Mouse (Mus musculus): ENCODE results near the gene Tanc2.

The Tanc2 gene

DNA sequence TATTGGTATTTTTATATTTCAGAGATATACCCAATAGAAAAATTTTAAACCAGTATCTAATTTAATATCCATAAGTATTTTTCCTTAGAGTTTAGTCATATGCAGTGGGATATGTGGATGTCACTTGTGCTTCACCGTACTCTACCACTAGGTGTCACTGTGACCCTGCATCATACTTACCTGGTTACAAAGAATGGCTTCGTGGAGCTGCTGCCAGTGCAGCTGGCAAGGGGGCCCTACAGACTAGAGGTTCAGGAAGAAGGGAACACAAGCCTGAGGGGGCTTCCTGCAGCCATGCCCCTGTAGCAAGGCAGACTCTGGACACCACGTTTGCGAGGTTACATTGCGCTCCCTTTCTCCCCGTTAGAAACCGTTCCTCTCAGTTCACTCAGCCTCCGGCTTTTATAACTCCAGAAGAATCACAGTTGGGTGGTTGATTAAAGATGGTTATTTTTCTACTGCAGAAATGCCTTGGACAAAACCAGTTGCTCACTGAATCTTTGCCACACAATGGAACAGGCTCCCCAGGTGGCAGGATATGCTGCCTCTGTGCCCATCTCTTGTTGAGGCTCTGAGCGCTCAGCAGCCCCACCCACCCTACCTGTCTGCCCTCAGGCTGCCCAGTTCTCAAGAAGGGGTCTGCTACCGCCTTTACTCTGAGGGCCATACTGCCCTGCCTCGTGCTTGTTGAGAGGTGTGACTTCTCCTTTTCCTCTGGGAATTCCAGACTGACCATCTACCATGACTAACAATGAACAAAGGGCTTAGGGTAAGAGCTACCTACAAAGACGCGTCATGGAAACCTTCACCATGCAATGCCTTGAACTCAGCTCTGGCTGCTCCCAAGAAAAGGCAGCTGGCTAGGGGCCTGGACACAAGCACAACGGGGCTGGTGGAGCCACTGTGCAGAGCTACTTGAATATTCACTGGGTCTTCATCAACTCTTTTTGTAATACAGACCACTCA, 337.6 kb downstream of the Tanc2 start:
- DNase-seq (ENCODE audit: low spot score): no peak

DNA sequence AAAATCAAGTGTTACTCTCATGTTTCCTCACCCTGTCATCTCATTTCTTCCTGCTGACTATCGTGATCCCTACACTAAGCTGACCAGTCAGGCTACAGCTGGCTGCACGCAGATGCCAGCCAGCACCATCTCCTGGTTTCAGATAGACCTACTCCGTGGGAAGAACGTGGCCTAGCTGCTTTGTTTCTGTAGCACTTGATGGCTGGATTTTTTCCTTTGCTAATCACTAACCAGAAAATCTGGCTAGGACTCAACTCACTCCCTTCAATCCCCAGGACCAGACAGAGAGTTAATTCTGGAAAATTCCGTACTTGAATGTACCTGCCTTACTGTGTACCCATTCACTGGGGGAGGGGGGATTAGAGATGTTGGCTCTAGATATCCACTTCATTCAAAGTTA, 338.4 kb downstream of the Tanc2 start:
- no peak for DNase-seq (ENCODE audit: low spot score)

DNA sequence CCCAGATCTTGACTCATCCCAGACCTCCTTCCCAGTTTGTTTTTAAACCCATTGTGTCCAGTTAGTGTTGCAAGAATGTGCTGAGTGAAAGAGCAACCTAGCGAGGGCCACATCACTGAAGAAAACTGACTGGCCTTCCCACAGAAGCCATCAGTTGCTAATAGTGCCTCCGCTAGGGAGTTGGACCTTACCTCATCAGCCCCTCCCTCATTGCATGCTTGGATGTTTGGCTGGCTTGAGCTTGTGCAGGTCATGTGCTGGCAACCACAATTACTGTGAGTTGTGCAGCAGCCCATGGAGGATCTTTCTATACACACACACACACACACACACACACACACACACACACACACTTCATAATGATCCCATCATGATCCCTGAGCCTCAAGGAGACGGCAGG, 341.6 kb downstream of the Tanc2 start:
- no peak for DNase-seq (ENCODE audit: low spot score)

DNA sequence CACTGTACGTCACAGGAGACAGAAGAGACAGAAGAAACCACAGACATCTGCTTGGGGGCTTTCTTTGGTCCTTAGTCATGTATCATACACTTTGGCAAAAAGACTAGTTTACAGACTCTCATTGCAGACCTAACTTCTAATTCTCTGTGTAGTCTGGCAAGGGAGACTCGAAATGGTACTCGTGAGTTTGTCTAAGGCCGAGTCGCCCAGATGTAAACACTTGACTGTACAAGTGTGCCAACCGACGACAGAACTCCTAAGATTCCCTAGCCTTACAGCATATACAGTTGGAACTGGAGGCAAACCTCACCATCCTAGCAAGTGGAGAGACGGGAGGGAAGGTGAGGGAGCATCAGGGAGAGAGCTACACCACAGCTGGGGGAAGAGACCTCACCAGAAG, 344.0 kb downstream of the Tanc2 start:
- no peak for DNase-seq (ENCODE audit: low spot score)

DNA sequence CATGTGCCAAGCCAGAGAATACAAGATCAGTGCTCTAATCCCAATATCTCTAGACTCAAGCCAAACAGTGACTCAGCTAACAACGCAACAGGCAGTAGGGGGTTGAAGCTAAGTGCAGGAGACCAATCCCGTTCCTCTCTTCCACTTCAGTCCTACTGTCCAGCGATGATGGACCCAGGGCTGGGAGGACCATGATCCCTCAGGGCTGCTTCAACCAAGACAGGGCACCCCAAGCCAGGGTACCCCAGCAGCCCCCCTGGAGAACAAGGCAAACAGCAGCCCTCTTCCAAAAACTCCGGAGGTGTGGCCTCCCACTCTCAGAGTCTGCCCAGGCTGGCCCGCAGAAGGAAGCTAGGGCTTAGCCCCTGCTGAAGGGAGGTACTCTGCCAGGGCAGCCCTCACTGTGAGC, 344.5 kb downstream of the Tanc2 start:
- DNase-seq (ENCODE audit: low spot score): no peak

DNA sequence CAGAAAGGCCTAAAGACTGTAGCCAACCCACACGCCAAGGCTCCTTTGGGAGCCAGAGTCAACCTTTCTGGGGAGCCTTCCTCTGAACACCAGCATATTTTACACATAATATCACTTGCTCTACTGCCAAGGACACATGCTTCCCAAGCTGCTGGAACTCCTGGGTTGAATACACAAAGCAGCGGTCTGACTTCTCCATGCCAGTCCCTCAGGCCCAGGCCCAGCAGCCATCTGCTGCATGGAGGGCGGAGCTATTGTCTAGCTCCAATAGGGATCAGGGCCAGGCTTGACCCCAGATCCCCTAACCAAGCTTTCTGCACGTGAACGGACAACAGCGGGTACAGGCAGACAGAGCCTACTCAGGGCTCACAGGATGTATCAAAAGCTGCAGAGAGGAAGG, 345.0 kb downstream of the Tanc2 start:
- DNase-seq (ENCODE audit: low spot score): no peak

DNA sequence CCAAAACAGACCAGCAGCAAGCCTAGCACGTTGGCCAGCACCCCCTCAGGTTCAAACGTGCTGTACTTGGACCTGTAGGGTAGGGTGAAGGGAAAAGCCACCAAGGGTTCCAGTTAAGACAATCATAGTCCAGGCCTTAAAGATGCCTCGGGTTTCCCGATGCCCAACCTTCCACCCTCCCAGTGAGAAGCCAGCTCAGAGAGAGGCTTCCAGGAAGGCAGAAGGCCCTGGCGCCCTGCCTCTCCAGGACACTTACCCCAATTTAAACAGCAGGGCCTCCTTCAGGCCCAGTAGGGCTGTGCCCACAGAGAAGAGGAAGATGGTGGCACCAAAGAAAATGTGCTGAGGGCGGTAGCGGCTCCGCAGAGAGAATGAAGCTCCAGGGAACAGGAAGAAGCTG, 345.7 kb downstream of the Tanc2 start:
- DNase-seq (ENCODE audit: low spot score): no peak

DNA sequence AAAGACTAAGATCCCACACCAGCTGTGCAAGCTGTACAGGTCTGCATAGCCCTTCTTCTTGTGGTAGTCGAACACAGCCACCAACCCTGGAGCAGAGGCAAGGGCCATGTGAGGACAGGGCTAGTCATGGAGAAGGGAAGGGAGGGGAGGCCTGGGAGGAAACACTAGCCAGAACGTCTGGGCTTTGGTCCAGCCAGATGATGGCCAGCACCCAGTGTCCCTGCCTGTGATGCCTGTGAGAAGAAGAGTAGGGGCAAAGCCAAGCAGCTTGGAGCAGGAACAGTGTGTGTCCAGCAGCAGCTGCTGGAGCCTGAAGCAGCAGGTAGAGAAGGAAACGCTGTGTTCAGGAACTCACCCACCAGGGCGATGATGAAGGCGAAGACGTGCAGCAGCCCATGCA, 346.4 kb downstream of the Tanc2 start:
- no peak for DNase-seq (ENCODE audit: low spot score)

DNA sequence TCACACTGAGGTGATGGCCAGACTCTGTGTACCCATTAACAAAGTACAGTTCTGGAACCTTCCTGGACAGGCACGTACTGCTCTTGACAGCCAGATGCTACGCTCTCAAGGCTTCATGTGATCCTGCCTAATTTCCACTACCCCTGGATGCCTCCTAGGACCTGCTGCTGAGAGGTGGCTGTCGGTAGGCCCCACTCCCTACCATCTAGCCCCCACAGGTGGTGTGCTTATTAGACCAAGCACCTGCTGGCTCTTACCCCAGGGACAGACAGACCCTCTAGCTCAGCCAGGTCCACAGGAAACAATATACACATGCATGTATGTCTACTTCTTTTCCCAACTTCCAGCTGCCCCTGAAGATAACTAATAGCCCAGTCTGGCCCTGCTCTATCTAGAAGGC, 347.2 kb downstream of the Tanc2 start:
- DNase-seq (ENCODE audit: low spot score): no peak

DNA sequence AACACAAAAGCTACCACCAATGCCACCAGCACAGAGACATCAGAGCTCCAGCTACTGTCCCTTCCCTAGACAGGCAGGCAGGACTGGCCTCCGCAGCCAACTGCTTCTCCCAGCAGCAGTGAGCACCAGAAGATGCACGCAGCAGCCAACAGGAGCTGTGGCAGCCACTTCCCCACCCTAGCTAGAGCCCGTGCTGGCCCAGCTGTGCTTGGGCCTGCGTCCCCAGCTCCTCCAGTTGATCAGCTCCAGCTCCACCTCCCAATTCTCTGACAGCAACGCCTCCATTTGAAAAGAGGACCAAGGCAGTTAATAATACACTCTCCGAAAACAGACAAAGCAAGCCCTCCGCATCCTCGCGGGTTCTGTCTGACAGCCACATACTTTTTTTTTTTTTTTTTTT, 349.0 kb downstream of the Tanc2 start:
- DNase-seq (ENCODE audit: low spot score): no peak

DNA sequence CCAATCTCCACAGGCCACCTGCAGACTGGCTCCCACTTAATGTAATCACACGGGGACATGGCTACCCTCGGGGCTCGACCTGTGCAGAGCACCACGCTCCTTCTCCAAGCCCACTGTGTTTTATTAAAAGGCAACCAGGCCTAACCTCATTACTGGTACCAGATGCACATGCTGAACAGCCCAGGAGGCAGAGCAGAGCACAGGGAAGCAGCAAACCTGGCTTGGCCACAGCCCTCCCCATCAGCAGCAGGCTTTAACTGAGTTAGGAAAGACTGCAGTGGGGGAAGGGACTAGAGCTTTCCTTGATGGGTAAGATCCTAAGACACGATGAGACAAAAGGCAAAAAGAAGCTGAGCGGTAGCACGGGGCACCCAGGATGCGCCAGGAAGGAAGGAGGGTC, 352.2 kb downstream of the Tanc2 start:
- DNase-seq (ENCODE audit: low spot score): no peak

DNA sequence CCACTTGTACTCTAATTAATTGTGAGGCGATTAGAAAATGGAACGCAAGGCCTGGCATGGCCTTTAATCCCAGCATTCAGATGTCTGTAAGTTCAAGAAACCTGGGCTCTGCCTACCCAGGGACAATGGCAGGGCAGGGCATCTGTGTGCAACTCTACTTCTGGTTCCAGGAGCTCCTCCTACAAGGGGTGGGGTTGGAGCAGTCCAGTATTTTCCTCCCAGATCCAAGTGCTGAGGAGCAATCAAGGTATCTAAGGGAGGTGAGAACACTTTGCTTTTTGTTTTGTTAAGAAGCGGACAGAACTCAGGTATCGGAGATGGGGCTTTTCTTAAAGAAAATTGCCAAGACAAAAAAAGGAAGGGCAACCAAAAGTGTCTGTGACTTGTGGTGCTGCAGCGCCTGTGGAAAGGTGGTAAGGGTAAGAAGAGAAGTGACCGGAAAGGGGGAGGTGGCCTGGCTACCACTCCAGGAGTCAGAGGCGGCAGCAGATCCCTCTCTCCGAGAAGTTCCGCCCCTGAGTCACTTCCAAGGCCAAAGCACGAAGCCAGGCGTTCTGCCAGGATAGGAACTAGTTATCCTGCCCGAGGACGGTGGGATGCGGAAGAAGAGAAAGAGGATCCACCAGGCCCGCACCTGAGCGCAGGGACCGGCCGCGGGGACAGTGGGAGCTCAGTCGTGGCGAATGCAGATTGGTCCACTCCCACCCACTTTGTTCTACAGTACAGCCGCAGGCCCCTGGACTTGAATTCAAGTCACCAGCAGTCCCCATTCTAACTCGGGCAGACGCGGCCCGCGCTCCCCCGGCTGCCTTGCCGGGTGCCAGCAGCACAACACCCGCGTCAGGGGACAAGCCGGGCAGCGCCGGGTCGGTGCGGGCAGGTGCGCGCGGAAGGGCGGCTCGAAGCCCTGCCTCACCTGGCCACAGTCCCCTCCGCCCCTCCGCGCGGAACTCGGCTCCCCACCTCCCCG, 353.6 kb downstream of the Tanc2 start:
- DNase-seq (ENCODE audit: low spot score): no peak

DNA sequence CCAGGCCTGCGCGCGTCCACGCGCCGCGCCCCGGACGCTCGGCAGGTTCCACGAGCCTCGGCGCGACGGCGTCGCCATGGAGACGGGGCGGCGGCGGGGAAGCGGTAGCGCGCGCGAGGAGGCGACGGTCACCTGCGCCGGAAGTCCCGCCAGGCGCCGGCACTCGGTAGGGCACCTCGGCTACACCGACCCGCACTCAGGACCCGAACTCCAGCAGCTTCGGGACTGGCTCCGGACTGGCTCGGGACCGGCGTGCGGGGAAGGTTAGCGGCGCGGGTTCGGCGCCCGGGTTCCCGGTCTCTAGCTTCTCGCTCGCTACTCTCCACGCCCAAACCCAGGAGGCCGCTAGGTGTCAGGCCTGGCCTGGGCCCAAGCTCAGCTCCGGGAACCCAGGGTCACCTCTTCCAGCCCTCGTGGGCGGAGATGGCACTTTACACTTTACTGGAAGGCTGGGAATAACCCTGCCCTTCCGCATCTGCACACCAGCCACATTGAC, 354.4 kb downstream of the Tanc2 start:
- DNase-seq (ENCODE audit: low spot score): no peak

DNA sequence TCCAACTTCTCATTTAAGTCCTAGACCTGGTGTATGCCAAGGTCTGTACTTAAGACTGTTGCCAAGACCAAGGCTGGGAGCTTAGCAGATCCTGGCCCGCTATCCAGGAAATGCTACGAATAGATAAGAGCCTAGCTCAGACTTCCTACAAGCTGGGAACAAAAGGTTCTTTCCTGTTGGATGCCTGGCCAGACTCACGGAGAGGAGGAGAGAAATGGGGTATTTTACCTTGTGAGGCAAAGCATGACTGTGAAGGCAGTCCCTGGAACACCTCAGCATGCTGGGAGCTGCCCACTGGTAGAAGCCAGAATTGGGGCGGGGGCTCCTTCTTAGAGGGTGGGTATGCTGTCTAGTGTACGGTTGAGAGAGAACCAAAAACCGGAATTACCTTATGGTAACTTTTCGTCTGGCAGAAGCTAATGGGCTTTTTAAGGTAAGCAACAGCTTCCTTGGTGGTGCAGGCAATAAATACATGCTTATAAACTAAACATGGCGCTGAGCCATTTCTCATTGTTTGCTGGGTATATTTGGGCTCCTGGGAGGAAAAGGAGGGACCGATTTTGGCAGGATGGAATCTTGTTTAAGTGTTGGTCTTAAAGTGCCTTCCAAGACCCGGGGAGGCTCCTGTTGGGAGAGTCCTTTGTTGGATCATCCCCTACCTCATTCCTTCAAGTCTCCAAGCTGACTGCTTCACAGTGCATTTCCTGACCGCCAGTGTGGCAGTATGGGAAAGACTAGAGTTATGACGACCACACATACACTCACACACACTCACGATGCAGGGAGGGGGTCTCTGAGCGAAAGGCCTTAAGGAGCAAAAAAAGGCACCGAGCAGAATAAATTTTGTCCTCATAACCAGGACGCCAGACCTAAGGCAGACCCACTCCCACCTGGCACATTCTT, 355.2 kb downstream of the Tanc2 start:
- DNase-seq (ENCODE audit: low spot score): no peak

DNA sequence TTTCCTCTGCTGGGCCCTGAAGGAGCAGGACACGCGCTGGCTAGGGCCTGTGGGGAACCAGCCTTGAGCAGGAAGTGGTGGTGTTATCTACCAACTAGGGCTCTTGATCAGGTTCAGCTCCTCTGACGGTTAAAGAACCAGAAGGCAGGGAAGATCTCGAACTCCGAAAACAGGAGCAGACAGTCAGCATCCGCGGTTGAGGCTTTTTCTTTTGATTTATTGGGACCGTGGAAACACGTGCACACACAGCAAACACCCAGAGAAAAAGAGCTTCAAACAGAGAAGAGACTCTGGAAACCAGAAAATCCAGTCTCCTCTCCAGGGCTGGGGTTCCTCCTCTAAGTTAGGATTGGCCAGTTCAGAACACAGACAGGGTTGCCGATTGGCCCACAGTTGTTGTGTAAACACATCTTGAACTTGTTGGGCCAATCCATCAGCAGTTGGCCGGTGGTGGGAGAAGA, 356.9 kb downstream of the Tanc2 start:
- DNase-seq (ENCODE audit: low spot score): no peak

DNA sequence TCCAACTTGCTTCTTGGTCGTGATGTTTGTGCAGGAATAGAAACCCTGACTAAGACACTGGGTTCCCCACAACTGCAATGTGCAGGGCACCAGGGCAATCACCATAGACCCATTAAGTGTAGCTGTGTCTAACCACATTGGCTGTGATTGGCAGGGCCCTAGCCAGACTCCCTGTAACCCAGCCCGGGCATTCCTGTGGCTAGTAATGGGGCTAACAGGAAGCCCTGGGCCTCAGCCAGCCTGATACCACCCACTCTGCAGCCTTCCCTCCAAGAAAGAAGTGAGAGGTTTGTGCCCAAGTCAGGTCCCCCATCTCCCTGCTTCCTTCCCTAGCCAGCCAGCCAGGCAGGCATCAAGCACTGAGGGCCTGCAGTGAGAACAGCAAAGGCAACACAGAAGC, 358.5 kb downstream of the Tanc2 start:
- DNase-seq (ENCODE audit: low spot score): no peak

DNA sequence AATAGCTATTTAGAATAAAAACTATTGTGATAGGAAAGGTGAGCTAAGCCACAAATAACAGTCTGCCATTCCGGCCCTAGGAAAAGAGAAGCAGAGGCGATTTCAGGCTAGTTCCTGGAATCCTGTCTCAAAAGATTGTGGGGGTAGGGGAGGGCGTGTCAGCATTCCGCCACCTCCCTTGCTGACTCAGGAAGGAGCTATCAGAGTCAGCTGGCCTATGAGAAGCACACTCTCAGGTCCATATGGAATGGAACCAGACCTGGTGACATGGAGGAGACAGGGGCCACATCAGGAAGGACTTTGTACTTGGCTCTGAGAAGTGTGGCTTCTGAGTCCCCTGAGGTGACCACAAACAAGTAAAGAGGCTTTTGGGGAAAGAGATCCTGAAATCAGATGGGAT, 360.7 kb downstream of the Tanc2 start:
- DNase-seq (ENCODE audit: low spot score): no peak

DNA sequence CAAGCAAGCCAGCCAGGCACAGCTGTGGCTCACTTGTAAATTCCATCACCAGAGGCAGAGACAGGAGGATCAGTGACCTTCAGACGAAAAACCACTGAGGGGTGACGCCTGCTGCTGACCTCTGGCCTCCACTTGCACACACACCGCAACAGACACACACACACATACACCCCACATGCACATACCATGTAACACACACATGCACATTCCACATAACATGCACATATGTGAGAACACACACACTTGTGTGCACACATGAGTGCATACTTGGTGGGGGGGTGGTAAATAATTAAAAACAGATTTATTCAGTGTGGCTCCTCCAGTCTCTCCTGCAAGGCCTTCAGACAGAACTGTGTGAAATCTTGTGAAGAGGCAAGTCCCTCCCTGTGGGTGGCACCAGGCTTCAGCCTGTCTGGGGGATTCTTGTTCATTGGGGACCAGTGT, 361.8 kb downstream of the Tanc2 start:
- DNase-seq (ENCODE audit: low spot score): no peak

DNA sequence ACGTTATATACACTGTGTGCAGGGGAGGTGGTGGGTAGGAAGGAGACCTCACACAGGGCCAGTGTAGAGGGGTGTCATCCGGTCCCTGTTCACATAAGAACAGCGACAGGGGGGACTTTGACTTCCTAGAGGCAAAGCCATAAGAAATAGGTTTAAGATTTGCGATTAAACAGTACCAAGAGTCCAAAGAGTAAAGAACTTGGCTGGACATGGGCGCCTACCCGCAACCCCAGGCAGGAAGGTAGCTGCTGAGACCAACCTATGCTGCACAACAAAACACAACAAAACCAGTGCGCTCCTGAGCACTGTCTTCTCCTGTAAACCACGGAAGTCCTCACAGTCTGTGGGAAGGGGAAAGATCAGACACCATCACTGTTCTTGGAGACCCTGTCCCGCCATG, 362.3 kb downstream of the Tanc2 start:
- DNase-seq (ENCODE audit: low spot score): no peak

DNA sequence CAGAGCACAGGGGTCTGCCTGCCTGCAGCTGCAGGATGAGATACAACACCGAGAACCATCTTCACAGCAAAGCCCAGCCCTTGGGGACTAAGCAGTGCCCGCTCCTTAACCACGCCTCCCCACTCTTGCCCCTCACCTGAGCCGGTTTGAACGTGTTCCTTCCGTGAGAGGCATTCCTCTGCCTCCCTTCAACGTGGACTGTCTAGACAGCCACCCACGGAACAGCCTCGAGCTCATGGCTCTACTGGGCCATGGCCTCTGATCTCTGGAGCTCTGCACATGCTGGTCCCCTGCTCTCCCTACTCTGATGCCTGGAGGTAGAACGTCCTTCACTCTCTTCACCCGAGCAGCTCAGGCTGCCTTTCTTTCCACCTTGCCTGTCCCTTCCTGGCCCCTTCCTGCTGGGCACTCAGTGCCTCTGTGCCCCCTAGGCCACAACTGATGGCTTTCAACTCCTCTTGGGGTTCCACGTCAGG, 363.2 kb downstream of the Tanc2 start, which contains the start of gene Cyb561:
TSS of gene Cyb561 (minus strand) at position 426 of the 476 bp plus-strand sequence.
- no peak for DNase-seq (ENCODE audit: low spot score)

DNA sequence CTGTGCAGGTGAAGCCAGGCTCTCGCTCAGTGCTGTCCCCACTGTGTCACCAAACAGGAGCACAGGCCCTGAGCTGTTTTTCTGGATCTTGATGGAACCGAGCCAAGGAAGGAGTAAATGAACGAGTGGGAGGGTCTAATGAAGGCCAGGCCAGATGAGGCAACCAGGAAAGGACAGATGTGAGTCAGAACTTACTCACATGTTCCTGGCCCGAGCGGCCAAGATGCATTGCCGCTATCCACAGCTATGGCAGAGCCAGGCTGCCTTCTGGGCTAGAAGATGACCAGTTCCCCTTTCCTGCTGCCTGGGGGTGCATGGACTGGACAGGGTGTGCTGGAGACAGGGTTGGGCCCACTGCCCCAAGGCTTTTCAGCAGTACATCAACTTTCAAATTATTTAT, 363.6 kb downstream of the Tanc2 start:
- no peak for DNase-seq (ENCODE audit: low spot score)
